ENCODE assay signal across 8 mouse cellular contexts in genomic region chr4:40239409-40240271, GRCm38 (mm10). TPM values are rescaled to one million over a fixed set of nuclear protein-coding genes. Genes with fewer than 3 reads are reported as not detected.
DNase-seq lines count a peak whose midpoint lies in the region; ATAC-seq and TF ChIP-seq lines count a peak whose summit lies in the region.

Ddx58 (minus strand) TSS chr4:40239828.

- peak; percentile 83 for ATAC-seq in lung, embryonic 14.5 days (ENCODE audit: insufficient read depth)
- ATAC-seq in neural tube, embryonic 15.5 days (ENCODE audit: low FRiP score): peak; percentile 57; the same call in 1 of the 2 replicates

- peak; percentile 30 for DNase-seq in urinary bladder, adult 2 months (ENCODE audit: low spot score)
- no peak for DNase-seq in urinary bladder, postnatal 4 days (ENCODE audit: low spot score in 2 of 2)
- DNase-seq in heart, adult 18-20 months: peak; percentile 59 to 70
- peak; percentile 20 for DNase-seq in kidney, adult 11 months
- peak; percentile 52 for DNase-seq in lung, embryonic 14.5 days
- DNase-seq in c-Kit-positive CD71-positive TER-119-positive erythroid progenitor cells, embryonic 14.5 days (ENCODE audit: low spot score): no peak

- H3K9me3 ChIP-seq in lung, embryonic 14.5 days (ENCODE audit: low read depth, low read length): no peaks in the 10 kb centered on the region
- H3K9me3 ChIP-seq in neural tube, embryonic 15.5 days (replicated peaks): no peaks in the 10 kb centered on the region

- no peak within 1 kb of the TSS for H3K27ac ChIP-seq in cortical plate, adult 2 months (ENCODE audit: insufficient read depth, low read length)
- peak within 1 kb of the TSS; percentile 67 for H3K27ac ChIP-seq in lung, embryonic 14.5 days (ENCODE audit: low read depth)
- 0 out of 2 replicates have a peak within 1 kb of the TSS, but pooled peaks have one; percentile 45 for H3K27ac ChIP-seq in neural tube, embryonic 15.5 days (replicated peaks)

- H3K27me3 ChIP-seq in lung, embryonic 14.5 days (ENCODE audit: insufficient read depth, low read length): no peaks in the 10 kb centered on the region
- no peaks in the 10 kb centered on the region for H3K27me3 ChIP-seq in neural tube, embryonic 15.5 days (replicated peaks)

- no peak for TF ChIP-seq POLR2A in cortical plate, adult 2 months (IDR thresholded peaks at IDR 0.05; ENCODE audit: extremely low read depth, insufficient read depth, low read length)

- H3K9ac ChIP-seq in lung, embryonic 14.5 days: peak within 1 kb of the TSS; percentile 64
- H3K9ac ChIP-seq in neural tube, embryonic 15.5 days (replicated peaks): peak within 1 kb of the TSS; percentile 50

- no peak for TF ChIP-seq CTCF in cortical plate, adult 2 months (IDR thresholded peaks at IDR 0.05; ENCODE audit: extremely low read depth, insufficient read depth, low read length)
- TF ChIP-seq CTCF in lung, embryonic 14.5 days (IDR thresholded peaks at IDR 0.05; ENCODE audit: low read depth): no peak

- H3K4me2 ChIP-seq in lung, embryonic 14.5 days: peak within 1 kb of the TSS; percentile 86
- peak within 1 kb of the TSS; percentile 77 for H3K4me2 ChIP-seq in neural tube, embryonic 15.5 days

- WGBS in lung, embryonic 14.5 days: 4% methylated on average over 33 of the region's 35 CpGs
- 3% methylated on average over 33 of the region's 35 CpGs for WGBS in neural tube, embryonic 15.5 days

- 0 out of 2 replicates have a peak, but pooled peaks cover 3% of the 10 kb centered on the region for H3K36me3 ChIP-seq in lung, embryonic 14.5 days (ENCODE audit: insufficient read depth)
- H3K36me3 ChIP-seq in neural tube, embryonic 15.5 days: no peaks in the 10 kb centered on the region

- no peaks in the 10 kb centered on the region for H3K4me1 ChIP-seq in cortical plate, adult 2 months (ENCODE audit: control insufficient read depth, insufficient read depth, low read length)
- H3K4me1 ChIP-seq in lung, embryonic 14.5 days (ENCODE audit: insufficient read depth): no peaks in the 10 kb centered on the region
- peaks cover 17% of the 10 kb centered on the region for H3K4me1 ChIP-seq in neural tube, embryonic 15.5 days

- H3K4me3 ChIP-seq in cortical plate, adult 2 months (ENCODE audit: insufficient read depth, low read length): peak within 1 kb of the TSS; percentile 51
- H3K4me3 ChIP-seq in lung, embryonic 14.5 days (ENCODE audit: low read depth, low read length): peak within 1 kb of the TSS; percentile 58
- H3K4me3 ChIP-seq in neural tube, embryonic 15.5 days (replicated peaks): peak within 1 kb of the TSS; percentile 47

RNA-seq across cellular contexts. Expression of gene Ddx58, which starts in this region (rescaled TPM):
- 18.4 and 24.9 TPM in 2 replicates for polyA plus RNA-seq in urinary bladder, adult 2 months (2012; rRNA removed)
- 4.6 and 5.3 TPM in 2 replicates for polyA plus RNA-seq in cortical plate, adult 2 months (2012; rRNA removed)
- total RNA-seq in heart, adult 18-20 months (2021): 1 to 10 TPM; 7.6 to 8.5 TPM
- polyA plus RNA-seq in lung, embryonic 14.5 days (2014; fragmentation: Nextera tagmentation; extraction: Ambion mirVana): 7.6 and 9.2 TPM in 2 replicates
- polyA plus RNA-seq in neural tube, embryonic 15.5 days (2015; fragmentation: Nextera tagmentation; extraction: Ambion mirVana): 4.5 and 8.9 TPM in 2 replicates

Comparison
In these comparisons a context has a peak if more than half of its experiments do, and no peak if none do; other contexts are left out.
1. DNase-seq: peak in urinary bladder, adult 2 months (single experiment), heart, adult 18-20 months (2 of 2), kidney, adult 11 months (single experiment) and lung, embryonic 14.5 days (single experiment); none in urinary bladder, postnatal 4 days (0 of 2) and c-Kit-positive CD71-positive TER-119-positive erythroid progenitor cells, embryonic 14.5 days (single experiment).
2. Peak in every context shown above with its lines, with median percentiles within 50 percentile points of each other: H3K4me3 ChIP-seq.